Mouse (Mus musculus): ENCODE results near the gene Agxt2.

- TF ChIP-seq CTCF (IDR thresholded peaks at IDR 0.05; ENCODE audit: low read depth, low read length): no peak
- TF ChIP-seq EP300 (IDR thresholded peaks at IDR 0.05; ENCODE audit: insufficient read depth, low read depth, low read length): no peak
Measured at GRCm38 (mm10) chr15:10325080-10325479, 33.3 kb upstream of the Agxt2 start, which contains the start of gene Gm21973.
